Mouse (Mus musculus) liver, embryonic 16.5 days (tissue): ENCODE results near the gene Riox2. TPM values are rescaled to one million over a fixed set of nuclear protein-coding genes. Genes with fewer than 3 reads are reported as not detected.

ENCODE experiments used
- ATAC-seq: fragments of 200-750 bp; cut with Nextera tagmentation; 2 replicates; pipeline ENCODE4 v1.8.0; 2017; ENCODE audit warnings: low read depth, mild to moderate bottlenecking, moderate number of reproducible peaks, moderate library complexity
- H3K27ac ChIP-seq: fragments of 300-500 bp; sonication (generic); 2 replicates; pipeline ENCODE4 v1.5.1; 2014; ENCODE audit warnings: mild to moderate bottlenecking, low read length
- H3K27me3 ChIP-seq: fragments of 300-500 bp; sonication (generic); 2 replicates; pipeline ENCODE4 v1.6.1; 2014; ENCODE audit warnings: low read depth, low read length, mixed read lengths; ENCODE audit not compliant: control insufficient read depth, insufficient read depth
- H3K36me3 ChIP-seq: fragments of 300-500 bp; sonication (generic); 2 replicates; pipeline ENCODE4 v1.6.1; 2014; ENCODE audit warnings: mild to moderate bottlenecking; ENCODE audit not compliant: control insufficient read depth, insufficient read depth
- H3K4me1 ChIP-seq: fragments of 300-500 bp; sonication (generic); 2 replicates; pipeline ENCODE4 v1.6.1; 2014; ENCODE audit warnings: low read depth, low read length, mixed read lengths; ENCODE audit not compliant: control insufficient read depth
- H3K4me2 ChIP-seq: fragments of 300-500 bp; sonication (generic); 2 replicates; pipeline ENCODE4 v1.6.1; 2014; ENCODE audit warnings: low read depth, low read length, mixed read lengths
- H3K4me3 ChIP-seq: fragments of 300-500 bp; sonication (generic); 2 replicates; pipeline ENCODE4 v1.5.1; 2014; ENCODE audit warnings: low read depth, mild to moderate bottlenecking, low read length
- H3K9ac ChIP-seq: fragments of 300-500 bp; sonication (generic); 2 replicates; pipeline ENCODE4 v1.6.1; 2014; ENCODE audit warnings: low read depth, low read length
- H3K9me3 ChIP-seq: fragments of 300-500 bp; sonication (generic); replicated peaks from 2 replicates; pipeline ENCODE4 v1.6.1; 2016; ENCODE audit warnings: low read length; ENCODE audit not compliant: control insufficient read depth
- WGBS: fragments of 180-500 bp; shearing (Covaris S2); extraction: QIAGEN DNeasy Blood & Tissue Kit; methylation state at CpG from one replicate; pipeline ENCODE4 v1.1.7; 2014; ENCODE audit not compliant: insufficient replicate concordance; 5-methylcytosine and 5-hydroxymethylcytosine counted together
- polyA plus RNA-seq: library from polyadenylated mRNA; unstranded; fragments of >200 nt; fragmentation: Nextera tagmentation; extraction: Ambion mirVana; gene quantifications from 2 replicates; pipeline ENCODE4 v1.2.1, GENCODE M21; 2015

Riox2 gene
- polyA plus RNA-seq, 1 experiment from 2014 or later, result 10.5 TPM

DNA sequence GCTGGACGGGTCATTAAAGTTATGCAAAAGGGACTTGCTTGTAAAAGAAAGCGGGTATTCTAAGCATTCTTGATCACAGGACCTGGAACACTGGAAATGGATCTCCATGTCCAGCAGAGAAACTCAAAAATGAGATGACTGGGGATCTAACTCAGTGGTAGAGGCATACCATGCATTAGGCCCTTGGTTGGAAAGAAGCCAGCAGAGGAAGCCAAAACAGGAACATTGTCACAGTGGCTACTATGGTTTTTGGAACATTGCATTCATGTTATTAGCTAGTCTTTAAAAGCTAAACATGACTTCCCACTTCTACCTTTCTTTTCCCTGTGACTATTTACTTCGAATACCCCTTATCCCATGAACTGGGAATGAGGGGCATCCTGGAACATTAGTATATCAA, 27.6 kb downstream of the Riox2 start:
- Histone ChIP-seq H3K4me1 (no peaks in the 10 kb centered on the region), H3K9ac (no peak overlapping the region), H3K4me3 (no peak overlapping the region), H3K9me3 (no peaks in the 10 kb centered on the region), H3K36me3 (no peaks in the 10 kb centered on the region), H3K27me3 (no peaks in the 10 kb centered on the region), H3K4me2 (no peak overlapping the region), H3K27ac (no peak overlapping the region)
- 66% methylated on average over 3 of the region's 3 CpGs for WGBS
- no peak for ATAC-seq

- ATAC-seq, result no peak
- no peaks in the 10 kb centered on the region for H3K4me1 ChIP-seq
- no peaks in the 10 kb centered on the region for H3K9me3 ChIP-seq
- H3K4me2 ChIP-seq, result no peak overlapping the region
- 69% methylated on average over 5 of the region's 5 CpGs for WGBS
- no peaks in the 10 kb centered on the region for H3K27me3 ChIP-seq
- H3K9ac ChIP-seq, result no peak overlapping the region
- no peak overlapping the region for H3K4me3 ChIP-seq
- H3K36me3 ChIP-seq, result no peaks in the 10 kb centered on the region
- H3K27ac ChIP-seq, result no peak overlapping the region
These were observed 38.3 kb downstream of the Riox2 start for GRCm38 (mm10) chr16:59509830-59510229.

- ATAC-seq, result no peak
- WGBS, result 71% methylated on average over 5 of the region's 5 CpGs
- no peak overlapping the region for H3K9ac ChIP-seq
These were observed 43.6 kb downstream of the Riox2 start for GRCm38 (mm10) chr16:59515169-59515568.

GRCm38 (mm10) chr16:59516965-59517364, 45.4 kb downstream of the Riox2 start:
- no peak overlapping the region for H3K27ac ChIP-seq
- no peaks in the 10 kb centered on the region for H3K27me3 ChIP-seq
- no peak overlapping the region for H3K9ac ChIP-seq
- H3K36me3 ChIP-seq, result no peaks in the 10 kb centered on the region
- H3K4me2 ChIP-seq, result no peak overlapping the region
- H3K4me1 ChIP-seq, result no peaks in the 10 kb centered on the region
- no peak overlapping the region for H3K4me3 ChIP-seq
- ATAC-seq, result no peak
- whole genome bisulfite sequencing, result 74% methylated on average over 10 of the region's 10 CpGs
- no peaks in the 10 kb centered on the region for H3K9me3 ChIP-seq

More at GRCm38 (mm10) chr16:59515169-59515568, 43.6 kb downstream of the Riox2 start:
- Histone ChIP-seq H3K9me3 (no peaks in the 10 kb centered on the region), H3K4me2 (no peak overlapping the region), H3K27ac (no peak overlapping the region), H3K36me3 (no peaks in the 10 kb centered on the region), H3K4me1 (no peaks in the 10 kb centered on the region), H3K4me3 (no peak overlapping the region), H3K27me3 (no peaks in the 10 kb centered on the region)

- Histone ChIP-seq H3K36me3 (no peaks in the 10 kb centered on the region), H3K27me3 (no peaks in the 10 kb centered on the region), H3K4me3 (no peak overlapping the region), H3K9me3 (no peaks in the 10 kb centered on the region), H3K4me1 (no peaks in the 10 kb centered on the region), H3K4me2 (no peak overlapping the region), H3K9ac (no peak overlapping the region), H3K27ac (no peak overlapping the region)
- ATAC-seq, result no peak
- 29% methylated on average over 15 of the region's 15 CpGs for WGBS
These were observed 46.1 kb downstream of the Riox2 start for GRCm38 (mm10) chr16:59517447-59518219.

DNA sequence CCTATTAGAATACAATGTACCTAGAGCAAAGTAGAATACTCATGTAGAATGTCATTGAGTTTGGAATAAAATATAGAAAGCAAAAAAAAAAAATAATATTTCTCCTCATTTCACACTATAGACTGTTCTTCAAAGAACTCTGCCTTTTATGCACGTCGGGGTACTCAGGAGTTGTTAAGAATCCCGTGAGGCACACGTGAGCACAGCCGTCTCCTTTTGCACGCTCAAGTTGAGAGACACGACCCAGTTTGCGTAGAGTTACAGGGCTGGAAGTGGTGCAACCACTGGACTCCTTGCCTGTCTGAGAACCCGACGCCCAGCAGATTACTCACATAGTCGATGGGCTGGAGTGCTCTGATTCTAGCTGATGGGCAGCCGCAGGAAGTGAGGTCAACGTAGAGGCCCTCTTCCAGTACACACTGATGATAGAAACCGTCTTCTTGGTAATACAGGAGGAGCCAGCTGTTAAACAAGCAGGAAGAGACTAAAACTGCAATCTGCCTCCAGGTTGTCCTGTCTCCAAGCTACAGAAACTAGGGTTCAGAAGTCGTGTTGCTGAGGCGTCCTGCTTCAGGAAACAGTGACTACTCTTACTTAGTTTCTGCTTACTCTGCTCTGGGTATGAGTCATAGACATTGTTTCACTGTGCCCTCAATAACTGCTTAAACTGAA, 50.3 kb downstream of the Riox2 start:
- Histone ChIP-seq H3K9me3 (no peaks in the 10 kb centered on the region), H3K9ac (no peak overlapping the region), H3K27me3 (no peaks in the 10 kb centered on the region), H3K27ac (no peak overlapping the region), H3K4me3 (no peak overlapping the region), H3K36me3 (no peaks in the 10 kb centered on the region), H3K4me1 (no peaks in the 10 kb centered on the region), H3K4me2 (no peak overlapping the region)
- 61% methylated on average over 16 of the region's 16 CpGs for WGBS
- no peak for ATAC-seq

GRCm38 (mm10) chr16:59526939-59527338, 55.4 kb downstream of the Riox2 start:
- no peaks in the 10 kb centered on the region for H3K4me1 ChIP-seq
- no peak for ATAC-seq
- no peak overlapping the region for H3K9ac ChIP-seq
- H3K27me3 ChIP-seq, result no peaks in the 10 kb centered on the region
- no peak overlapping the region for H3K4me2 ChIP-seq
- H3K4me3 ChIP-seq, result no peak overlapping the region
- WGBS, result 64% methylated on average over 6 of the region's 6 CpGs
- no peak overlapping the region for H3K27ac ChIP-seq
- no peaks in the 10 kb centered on the region for H3K9me3 ChIP-seq
- no peaks in the 10 kb centered on the region for H3K36me3 ChIP-seq

- H3K27ac ChIP-seq, result no peak overlapping the region
- 68% methylated on average over 13 of the region's 13 CpGs for WGBS
- no peaks in the 10 kb centered on the region for H3K9me3 ChIP-seq
- H3K4me2 ChIP-seq, result no peak overlapping the region
- no peaks in the 10 kb centered on the region for H3K27me3 ChIP-seq
- H3K36me3 ChIP-seq, result no peaks in the 10 kb centered on the region
- H3K4me3 ChIP-seq, result no peak overlapping the region
- ATAC-seq, result no peak
- no peak overlapping the region for H3K9ac ChIP-seq
- H3K4me1 ChIP-seq, result no peaks in the 10 kb centered on the region
These were observed 58.0 kb downstream of the Riox2 start for GRCm38 (mm10) chr16:59529570-59529969.

GRCm38 (mm10) chr16:59531243-59531642, 59.7 kb downstream of the Riox2 start:
- 48% methylated on average over 5 of the region's 5 CpGs for WGBS
- Histone ChIP-seq H3K4me2 (no peak overlapping the region), H3K4me1 (no peaks in the 10 kb centered on the region), H3K4me3 (no peak overlapping the region), H3K9ac (no peak overlapping the region), H3K36me3 (no peaks in the 10 kb centered on the region), H3K27me3 (no peaks in the 10 kb centered on the region), H3K27ac (no peak overlapping the region), H3K9me3 (no peaks in the 10 kb centered on the region)
- 0 out of 2 replicates have a peak, but pooled peaks have one; percentile 30 for ATAC-seq
